Mouse (Mus musculus): ENCODE measurements around the gene Gsdme.
A peak's percentile ranks its signal among the peaks of the same experiment; 100 is the strongest.

The Gsdme gene

DNA sequence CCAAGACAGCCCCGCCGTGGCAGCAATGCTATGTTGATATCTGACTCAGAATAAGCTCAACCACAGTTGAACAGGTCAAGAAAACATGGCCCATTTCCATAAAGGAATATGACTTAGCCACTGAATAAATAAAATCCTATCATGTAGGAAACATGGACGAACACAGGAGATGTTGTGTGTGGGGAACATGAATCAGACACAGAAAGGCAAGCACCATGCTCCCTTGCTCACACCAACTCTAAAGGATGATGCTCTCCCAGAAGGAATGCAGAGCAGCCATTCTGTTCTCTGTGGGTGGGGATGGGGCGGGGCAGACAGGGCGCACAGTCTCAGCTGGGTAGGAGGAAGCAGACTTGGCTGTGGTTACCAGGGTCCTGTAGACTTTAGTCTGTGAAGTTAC is 38.4 kb downstream of the Gsdme start:
- no peaks in the 10 kb centered on the region for H3K27me3 ChIP-seq (ENCODE audit: control insufficient read depth, insufficient read depth, low read length, poor library complexity, severe bottlenecking)
- no peak for DNase-seq (ENCODE audit: low read depth, low spot score)
- H3K36me3 ChIP-seq (ENCODE audit: control insufficient read depth, insufficient read depth, low read length, poor library complexity, severe bottlenecking) = no peaks in the 10 kb centered on the region

DNA sequence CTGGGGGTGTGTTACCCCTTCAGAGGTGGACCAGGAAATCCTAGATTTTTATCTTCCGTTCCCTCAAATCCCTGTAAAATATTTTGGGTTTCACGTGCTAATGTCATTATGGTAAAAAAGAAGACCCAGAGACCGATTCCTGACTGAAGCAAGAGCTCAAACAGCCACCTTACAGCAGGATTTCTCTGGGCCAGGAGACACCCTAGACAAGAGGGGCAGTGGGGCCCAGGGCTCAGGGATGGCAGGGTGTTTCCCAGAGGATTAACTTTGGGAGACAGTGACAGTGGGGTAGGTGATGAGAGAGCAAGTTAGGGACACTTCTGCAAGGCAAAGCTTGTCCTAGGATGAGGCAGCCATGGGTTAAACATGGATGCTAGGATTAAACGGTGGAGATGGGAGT is 40.1 kb downstream of the Gsdme start:
- no peaks in the 10 kb centered on the region for H3K27me3 ChIP-seq (ENCODE audit: control insufficient read depth, insufficient read depth, low read length, poor library complexity, severe bottlenecking)
- no peaks in the 10 kb centered on the region for H3K36me3 ChIP-seq (ENCODE audit: control insufficient read depth, insufficient read depth, low read length, poor library complexity, severe bottlenecking)
- DNase-seq (ENCODE audit: low read depth, low spot score) = no peak

GRCm38 (mm10) chr6:50222986-50223385 is 40.7 kb downstream of the Gsdme start:
- Histone ChIP-seq H3K27me3 (ENCODE audit: control insufficient read depth, insufficient read depth, low read length, poor library complexity, severe bottlenecking) (no peaks in the 10 kb centered on the region), H3K36me3 (ENCODE audit: control insufficient read depth, insufficient read depth, low read length, poor library complexity, severe bottlenecking) (no peaks in the 10 kb centered on the region)
- no peak for DNase-seq (ENCODE audit: low read depth, low spot score)

DNA sequence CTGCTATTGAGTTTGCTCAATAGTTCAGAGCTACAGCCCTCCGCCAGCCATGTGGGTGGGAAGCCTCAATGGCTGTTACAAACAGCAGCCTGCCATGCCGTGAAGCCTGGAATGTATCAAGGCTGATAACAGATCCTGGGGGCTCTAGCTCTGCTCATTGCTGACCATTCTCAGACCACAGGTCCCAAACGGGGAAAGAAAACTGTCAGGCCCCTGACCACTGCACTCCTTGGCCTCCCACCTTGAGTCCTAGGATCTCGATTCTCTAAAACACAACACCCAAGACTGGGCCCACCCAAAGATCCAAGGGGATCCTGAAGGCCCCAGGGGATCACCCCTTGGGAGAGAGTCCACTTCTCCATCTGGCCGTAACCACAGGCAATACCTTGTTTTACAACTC is 41.3 kb downstream of the Gsdme start:
- no peaks in the 10 kb centered on the region for H3K27me3 ChIP-seq (ENCODE audit: control insufficient read depth, insufficient read depth, low read length, poor library complexity, severe bottlenecking)
- DNase-seq (ENCODE audit: low read depth, low spot score) = no peak
- H3K36me3 ChIP-seq (ENCODE audit: control insufficient read depth, insufficient read depth, low read length, poor library complexity, severe bottlenecking) = no peaks in the 10 kb centered on the region

GRCm38 (mm10) chr6:50220863-50221262 is 42.8 kb downstream of the Gsdme start:
- no peaks in the 10 kb centered on the region for H3K27me3 ChIP-seq (ENCODE audit: control insufficient read depth, insufficient read depth, low read length, poor library complexity, severe bottlenecking)
- no peaks in the 10 kb centered on the region for H3K36me3 ChIP-seq (ENCODE audit: control insufficient read depth, insufficient read depth, low read length, poor library complexity, severe bottlenecking)
- DNase-seq (ENCODE audit: low read depth, low spot score) = peak; percentile 56

- Histone ChIP-seq H3K27me3 (ENCODE audit: control insufficient read depth, insufficient read depth, low read length, poor library complexity, severe bottlenecking) (no peaks in the 10 kb centered on the region), H3K36me3 (ENCODE audit: control insufficient read depth, insufficient read depth, low read length, poor library complexity, severe bottlenecking) (no peaks in the 10 kb centered on the region)
- no peak for DNase-seq (ENCODE audit: low read depth, low spot score)
Measured at GRCm38 (mm10) chr6:50219066-50219465, 44.6 kb downstream of the Gsdme start.

GRCm38 (mm10) chr6:50218628-50219027 is 45.0 kb downstream of the Gsdme start:
- H3K36me3 ChIP-seq (ENCODE audit: control insufficient read depth, insufficient read depth, low read length, poor library complexity, severe bottlenecking) = no peaks in the 10 kb centered on the region
- no peaks in the 10 kb centered on the region for H3K27me3 ChIP-seq (ENCODE audit: control insufficient read depth, insufficient read depth, low read length, poor library complexity, severe bottlenecking)
- no peak for DNase-seq (ENCODE audit: low read depth, low spot score)

- H3K27me3 ChIP-seq (ENCODE audit: control insufficient read depth, insufficient read depth, low read length, poor library complexity, severe bottlenecking) = no peaks in the 10 kb centered on the region
- no peaks in the 10 kb centered on the region for H3K36me3 ChIP-seq (ENCODE audit: control insufficient read depth, insufficient read depth, low read length, poor library complexity, severe bottlenecking)
- no peak for DNase-seq (ENCODE audit: low read depth, low spot score)
Measured at GRCm38 (mm10) chr6:50215986-50216385, 47.7 kb downstream of the Gsdme start.

DNA sequence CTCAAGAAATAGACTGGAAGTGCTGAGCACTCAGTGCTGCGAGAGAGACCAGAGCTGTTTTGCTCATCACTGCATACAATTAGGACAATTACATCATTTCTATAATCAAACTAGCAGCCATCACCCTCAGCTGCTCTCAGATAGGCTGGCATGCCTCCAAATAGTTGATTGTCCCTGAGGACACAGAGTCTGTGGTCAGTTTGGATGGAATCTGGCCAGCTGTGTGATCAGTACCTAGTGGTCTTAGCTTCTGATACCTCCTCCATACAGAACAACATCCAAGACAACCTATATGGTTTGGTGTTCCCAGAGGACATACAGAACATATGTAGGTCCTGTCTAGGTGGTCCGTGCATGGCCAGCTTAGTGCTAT is 48.3 kb downstream of the Gsdme start:
- DNase-seq (ENCODE audit: low read depth, low spot score) = no peak
- H3K27me3 ChIP-seq (ENCODE audit: control insufficient read depth, insufficient read depth, low read length, poor library complexity, severe bottlenecking) = no peaks in the 10 kb centered on the region; the same call in 1 of the 2 replicates
- H3K36me3 ChIP-seq (ENCODE audit: control insufficient read depth, insufficient read depth, low read length, poor library complexity, severe bottlenecking) = no peaks in the 10 kb centered on the region

- no peak for DNase-seq (ENCODE audit: low read depth, low spot score)
- H3K27me3 ChIP-seq (ENCODE audit: control insufficient read depth, insufficient read depth, low read length, poor library complexity, severe bottlenecking) = no peaks in the 10 kb centered on the region; the same call in 1 of the 2 replicates
- no peaks in the 10 kb centered on the region for H3K36me3 ChIP-seq (ENCODE audit: control insufficient read depth, insufficient read depth, low read length, poor library complexity, severe bottlenecking)
Measured at GRCm38 (mm10) chr6:50214711-50215372, 48.8 kb downstream of the Gsdme start.

- Histone ChIP-seq H3K27me3 (ENCODE audit: control insufficient read depth, insufficient read depth, low read length, poor library complexity, severe bottlenecking) (no peaks in the 10 kb centered on the region), H3K36me3 (ENCODE audit: control insufficient read depth, insufficient read depth, low read length, poor library complexity, severe bottlenecking) (no peaks in the 10 kb centered on the region)
- no peak for DNase-seq (ENCODE audit: low read depth, low spot score)
Measured at GRCm38 (mm10) chr6:50205093-50205492, 58.6 kb downstream of the Gsdme start.

DNA sequence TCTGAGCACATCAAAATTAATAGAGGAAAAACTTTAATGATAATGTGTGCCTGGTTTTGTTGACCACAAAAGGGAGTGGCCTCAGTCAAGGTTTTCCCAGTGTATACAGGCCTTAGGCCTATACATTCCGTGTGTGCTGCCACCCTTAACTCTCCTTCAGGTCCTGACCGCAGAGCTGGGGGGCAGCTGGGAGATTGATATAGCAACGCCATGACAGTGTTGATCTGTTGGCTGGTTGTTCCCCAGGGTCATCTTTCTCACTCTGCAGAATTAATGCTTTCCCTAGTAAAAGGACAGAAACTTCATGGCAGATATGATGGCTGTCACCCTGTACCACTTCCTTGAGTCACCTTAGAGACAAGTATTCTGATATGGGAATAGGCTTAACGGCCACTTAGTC is 59.3 kb downstream of the Gsdme start:
- no peaks in the 10 kb centered on the region for H3K27me3 ChIP-seq (ENCODE audit: control insufficient read depth, insufficient read depth, low read length, poor library complexity, severe bottlenecking)
- H3K36me3 ChIP-seq (ENCODE audit: control insufficient read depth, insufficient read depth, low read length, poor library complexity, severe bottlenecking) = no peaks in the 10 kb centered on the region

DNA sequence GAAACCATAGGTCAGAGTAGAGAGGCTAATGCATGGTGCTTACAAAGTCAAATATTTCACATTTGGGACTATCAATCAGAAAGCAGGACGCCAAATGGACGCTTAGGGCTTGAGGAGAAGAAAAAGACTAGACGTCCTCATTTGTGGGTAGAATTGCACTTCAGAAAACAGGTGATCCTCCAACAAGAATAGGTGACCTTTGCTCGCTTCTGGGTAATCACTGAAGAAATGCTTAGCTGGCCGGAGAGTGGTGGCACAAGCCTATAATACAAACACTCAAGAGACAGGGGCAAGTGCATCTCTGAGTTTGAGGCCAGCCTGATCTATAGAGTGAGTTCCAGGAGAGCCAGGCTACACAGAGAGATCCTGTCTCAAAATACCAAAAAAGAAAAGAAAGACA is 69.8 kb downstream of the Gsdme start:
- DNase-seq (ENCODE audit: low read depth, low spot score) = no peak
- Histone ChIP-seq H3K36me3 (ENCODE audit: control insufficient read depth, insufficient read depth, low read length, poor library complexity, severe bottlenecking) (no peaks in the 10 kb centered on the region), H3K27me3 (ENCODE audit: control insufficient read depth, insufficient read depth, low read length, poor library complexity, severe bottlenecking) (no peaks in the 10 kb centered on the region)

More for the DNA sequence above, 59.3 kb downstream of the Gsdme start:
- DNase-seq (ENCODE audit: low read depth, low spot score) = no peak

- no peaks in the 10 kb centered on the region for H3K27me3 ChIP-seq (ENCODE audit: control insufficient read depth, insufficient read depth, low read length, poor library complexity, severe bottlenecking)
- no peaks in the 10 kb centered on the region for H3K36me3 ChIP-seq (ENCODE audit: control insufficient read depth, insufficient read depth, low read length, poor library complexity, severe bottlenecking)
- DNase-seq (ENCODE audit: low read depth, low spot score) = no peak
Measured at GRCm38 (mm10) chr6:50192822-50193221, 70.8 kb downstream of the Gsdme start.

- no peaks in the 10 kb centered on the region; the same call in 1 of the 2 replicates for H3K36me3 ChIP-seq (ENCODE audit: control insufficient read depth, insufficient read depth, low read length, poor library complexity, severe bottlenecking)
- DNase-seq (ENCODE audit: low read depth, low spot score) = no peak
Measured at GRCm38 (mm10) chr6:50192169-50192568, 71.5 kb downstream of the Gsdme start.

GRCm38 (mm10) chr6:50191605-50192004 is 72.1 kb downstream of the Gsdme start:
- no peaks in the 10 kb centered on the region for H3K27me3 ChIP-seq (ENCODE audit: control insufficient read depth, insufficient read depth, low read length, poor library complexity, severe bottlenecking)

More at GRCm38 (mm10) chr6:50192169-50192568, 71.5 kb downstream of the Gsdme start:
- H3K27me3 ChIP-seq (ENCODE audit: control insufficient read depth, insufficient read depth, low read length, poor library complexity, severe bottlenecking) = no peaks in the 10 kb centered on the region

More at GRCm38 (mm10) chr6:50191605-50192004, 72.1 kb downstream of the Gsdme start:
- DNase-seq (ENCODE audit: low read depth, low spot score) = no peak
- no peaks in the 10 kb centered on the region; the same call in 1 of the 2 replicates for H3K36me3 ChIP-seq (ENCODE audit: control insufficient read depth, insufficient read depth, low read length, poor library complexity, severe bottlenecking)
